Mouse (Mus musculus) liver, postnatal 0 days (tissue): ENCODE measurements around the gene Fam89b. TPM values are rescaled to one million over a fixed set of nuclear protein-coding genes. Genes with fewer than 3 reads are reported as not detected.
A peak's percentile ranks its signal among the peaks of the same experiment; 100 is the strongest.

Experiments used
- ATAC-seq: fragments of 200-750 bp; cut with Nextera tagmentation; 2 replicates; pipeline ENCODE4 v1.8.0; 2017; ENCODE audit warnings: mild to moderate bottlenecking, moderate library complexity
- DNase-seq: peaks from one replicate; pipeline ENCODE4 v3.0.0-alpha.2; 2016
- H3K27ac ChIP-seq: fragments of 300-500 bp; sonication (generic); 2 replicates; pipeline ENCODE4 v1.5.1; 2014; ENCODE audit warnings: antibody characterized with exemption, moderate library complexity, mild to moderate bottlenecking, low read depth
- H3K27me3 ChIP-seq: fragments of 300-500 bp; sonication (generic); 2 replicates; pipeline ENCODE4 v1.6.1; 2014; ENCODE audit warnings: low read length, control low read depth, mixed read lengths; ENCODE audit not compliant: insufficient read depth
- H3K36me3 ChIP-seq: fragments of 300-500 bp; sonication (generic); replicated peaks from 2 replicates; pipeline ENCODE4 v1.6.1; 2014; ENCODE audit warnings: mild to moderate bottlenecking, control low read depth, low read length, moderate library complexity, mixed read lengths; ENCODE audit not compliant: insufficient read depth
- H3K4me1 ChIP-seq: fragments of 300-500 bp; sonication (generic); 2 replicates; pipeline ENCODE4 v1.6.1; 2014; ENCODE audit warnings: antibody characterized with exemption, mild to moderate bottlenecking, control low read depth; ENCODE audit not compliant: insufficient read depth
- H3K4me2 ChIP-seq: fragments of 300-500 bp; sonication (generic); 2 replicates; pipeline ENCODE4 v1.6.1; 2014; ENCODE audit warnings: low read depth, mild to moderate bottlenecking, low read length, moderate library complexity, mixed read lengths
- H3K4me3 ChIP-seq: fragments of 300-500 bp; sonication (generic); 2 replicates; pipeline ENCODE4 v1.5.1; 2014; ENCODE audit warnings: low read depth, low read length
- H3K9ac ChIP-seq: fragments of 300-500 bp; sonication (generic); replicated peaks from 2 replicates; pipeline ENCODE4 v1.6.1; 2014; ENCODE audit warnings: mild to moderate bottlenecking, moderate library complexity
- H3K9me3 ChIP-seq: fragments of 300-500 bp; sonication (generic); 2 replicates; pipeline ENCODE4 v1.6.1; 2016; ENCODE audit warnings: mild to moderate bottlenecking, control low read depth, low read length, mixed read lengths
- CTCF ChIP-seq: sonication (generic); IDR thresholded peaks from 2 replicates; pipeline ENCODE4 v1.5.1; 2016; ENCODE audit warnings: antibody characterized with exemption, low read depth
- EP300 ChIP-seq: IDR thresholded peaks from 2 replicates; pipeline ENCODE4 v1.6.1; 2016; ENCODE audit warnings: antibody characterized with exemption, low read depth, mild to moderate bottlenecking
- WGBS: fragments of 180-500 bp; shearing (Covaris S2); extraction: QIAGEN DNeasy Blood & Tissue Kit; methylation state at CpG from one replicate; pipeline ENCODE4 v1.1.7; 2014; ENCODE audit not compliant: insufficient replicate concordance; 5-methylcytosine and 5-hydroxymethylcytosine counted together
- polyA plus RNA-seq: library from polyadenylated mRNA; unstranded; fragments of >200 nt; fragmentation: Nextera tagmentation; extraction: Ambion mirVana; gene quantifications from 2 replicates; pipeline ENCODE4 v1.2.1, GENCODE M21; 2015

Fam89b gene
- polyA plus RNA-seq, 1 experiment from 2014 or later = 28.9 TPM

GRCm38 (mm10) chr19:5704801-5705571 is 24.5 kb downstream of the Fam89b start:
- TF ChIP-seq EP300 (no peak), CTCF (no peak)
- Histone ChIP-seq H3K4me1 (peaks cover 16% of the 10 kb centered on the region), H3K4me3 (no peak overlapping the region), H3K9ac (no peak overlapping the region), H3K4me2 (peak overlapping the region; percentile 31), H3K27ac (peak overlapping the region; percentile 46), H3K36me3 (peaks cover 64% of the 10 kb centered on the region), H3K9me3 (no peaks in the 10 kb centered on the region), H3K27me3 (no peaks in the 10 kb centered on the region)
- WGBS = 39% methylated on average over 10 of the region's 10 CpGs
- peak; percentile 74 for ATAC-seq
- DNase-seq = peak; percentile 74

- no peak within 1 kb of the TSS for H3K4me3 ChIP-seq
- H3K36me3 ChIP-seq = peaks cover 68% of the 10 kb centered on the region
- 65% methylated on average over 17 of the region's 17 CpGs for WGBS
- peak within 1 kb of the TSS; percentile 31 for H3K4me2 ChIP-seq
- H3K27me3 ChIP-seq = no peaks in the 10 kb centered on the region
- H3K9me3 ChIP-seq = no peaks in the 10 kb centered on the region
- H3K27ac ChIP-seq = peak within 1 kb of the TSS; percentile 46
- peaks cover 16% of the 10 kb centered on the region for H3K4me1 ChIP-seq
- no peak for TF ChIP-seq CTCF
- no peak for TF ChIP-seq EP300
- DNase-seq = peak; percentile 68
- no peak within 1 kb of the TSS for H3K9ac ChIP-seq
- peak; percentile 65 for ATAC-seq
Observed at GRCm38 (mm10) chr19:5704163-5704800, 25.2 kb downstream of the Fam89b start, which contains the start of gene Kcnk7. Kcnk7 (plus strand) TSS chr19:5704367.

GRCm38 (mm10) chr19:5695849-5696462 is 33.5 kb downstream of the Fam89b start:
- Histone ChIP-seq H3K4me3 (no peak overlapping the region), H3K4me1 (peaks cover 26% of the 10 kb centered on the region), H3K27me3 (no peaks in the 10 kb centered on the region), H3K9ac (no peak overlapping the region), H3K36me3 (peaks cover 66% of the 10 kb centered on the region), H3K27ac (no peak overlapping the region), H3K4me2 (no peak overlapping the region), H3K9me3 (no peaks in the 10 kb centered on the region)
- ATAC-seq = no peak
- no peak for DNase-seq
- 80% methylated on average over 41 of the region's 41 CpGs for WGBS
- no peak for TF ChIP-seq EP300
- no peak for TF ChIP-seq CTCF

GRCm38 (mm10) chr19:5693801-5694200 is 35.7 kb downstream of the Fam89b start:
- no peak overlapping the region for H3K27ac ChIP-seq
- no peak for DNase-seq
- TF ChIP-seq CTCF (no peak), EP300 (no peak)
- no peak overlapping the region for H3K9ac ChIP-seq
- 80% methylated on average over 6 of the region's 6 CpGs for WGBS
- H3K4me3 ChIP-seq = no peak overlapping the region
- no peaks in the 10 kb centered on the region for H3K9me3 ChIP-seq
- no peak overlapping the region for H3K4me2 ChIP-seq
- H3K4me1 ChIP-seq = peaks cover 35% of the 10 kb centered on the region
- H3K27me3 ChIP-seq = no peaks in the 10 kb centered on the region
- H3K36me3 ChIP-seq = peaks cover 44% of the 10 kb centered on the region
- no peak for ATAC-seq

GRCm38 (mm10) chr19:5692913-5693396 is 36.5 kb downstream of the Fam89b start:
- peak overlapping the region; percentile 97 for H3K27ac ChIP-seq
- peaks cover 37% of the 10 kb centered on the region for H3K4me1 ChIP-seq
- ATAC-seq = no peak
- H3K27me3 ChIP-seq = no peaks in the 10 kb centered on the region
- peak overlapping the region; percentile 76 for H3K9ac ChIP-seq
- peak overlapping the region; percentile 100 for H3K4me2 ChIP-seq
- 56% methylated on average over 10 of the region's 10 CpGs for WGBS
- no peak for DNase-seq
- H3K4me3 ChIP-seq = peak overlapping the region; percentile 91
- TF ChIP-seq EP300 (no peak), CTCF (no peak)
- H3K9me3 ChIP-seq = no peaks in the 10 kb centered on the region
- H3K36me3 ChIP-seq = peaks cover 36% of the 10 kb centered on the region
